Mouse (Mus musculus) intestine, postnatal 0 days (tissue): ENCODE results near the gene Arid3a. TPM values are rescaled to one million over a fixed set of nuclear protein-coding genes. Genes with fewer than 3 reads are reported as not detected.

Experiments
- ATAC-seq: fragments of 200-750 bp; cut with Nextera tagmentation; 2 replicates; pipeline ENCODE4 v1.8.0; 2017; ENCODE audit warnings: mild to moderate bottlenecking, moderate TSS enrichment, moderate library complexity
- H3K27ac ChIP-seq: fragments of 300-500 bp; sonication (generic); 2 replicates; pipeline ENCODE4 v1.5.1; 2014; ENCODE audit warnings: mild to moderate bottlenecking, low read depth, low read length, moderate library complexity
- H3K27me3 ChIP-seq: fragments of 300-500 bp; sonication (generic); replicated peaks from 2 replicates; pipeline ENCODE4 v1.6.1; 2014; ENCODE audit warnings: low read length, mixed read lengths; ENCODE audit not compliant: control insufficient read depth, insufficient read depth
- H3K36me3 ChIP-seq: fragments of 300-500 bp; sonication (generic); 2 replicates; pipeline ENCODE4 v1.6.1; 2014; ENCODE audit warnings: mild to moderate bottlenecking, moderate library complexity; ENCODE audit not compliant: control insufficient read depth, insufficient read depth
- H3K4me1 ChIP-seq: fragments of 300-500 bp; sonication (generic); replicated peaks from 2 replicates; pipeline ENCODE4 v1.6.1; 2014; ENCODE audit warnings: antibody characterized with exemption, low read length, mixed read lengths; ENCODE audit not compliant: control insufficient read depth, insufficient read depth
- H3K4me2 ChIP-seq: fragments of 300-500 bp; sonication (generic); replicated peaks from 2 replicates; pipeline ENCODE4 v1.6.1; 2014; ENCODE audit warnings: low read depth, mild to moderate bottlenecking, moderate library complexity
- H3K4me3 ChIP-seq: fragments of 300-500 bp; sonication (generic); 2 replicates; pipeline ENCODE4 v1.5.1; 2014; ENCODE audit warnings: low read depth, low read length
- H3K9ac ChIP-seq: fragments of 300-500 bp; sonication (generic); 2 replicates; pipeline ENCODE4 v1.6.1; 2014; ENCODE audit warnings: mild to moderate bottlenecking, low read depth, low read length
- H3K9me3 ChIP-seq: fragments of 300-500 bp; sonication (generic); 2 replicates; pipeline ENCODE4 v1.6.1; 2016; ENCODE audit warnings: mixed run types; ENCODE audit not compliant: control insufficient read depth
- CTCF ChIP-seq: sonication (generic); IDR thresholded peaks from 2 replicates; pipeline ENCODE4 v1.5.1; 2016; ENCODE audit warnings: low read depth, mild to moderate bottlenecking, control low read depth, antibody characterized with exemption, moderate library complexity
- WGBS: fragments of 180-500 bp; shearing (Covaris S2); extraction: QIAGEN DNeasy Blood & Tissue Kit; methylation state at CpG from one replicate; pipeline ENCODE4 v1.1.7; 2014; 5-methylcytosine and 5-hydroxymethylcytosine counted together
- polyA plus RNA-seq: library from polyadenylated mRNA; unstranded; fragments of >200 nt; fragmentation: Nextera tagmentation; extraction: Ambion mirVana; gene quantifications from 2 replicates; pipeline ENCODE4 v1.2.1, GENCODE M21; 2015

The Arid3a gene
- polyA plus RNA-seq, 1 experiment from 2014 or later: 8.7 TPM

DNA sequence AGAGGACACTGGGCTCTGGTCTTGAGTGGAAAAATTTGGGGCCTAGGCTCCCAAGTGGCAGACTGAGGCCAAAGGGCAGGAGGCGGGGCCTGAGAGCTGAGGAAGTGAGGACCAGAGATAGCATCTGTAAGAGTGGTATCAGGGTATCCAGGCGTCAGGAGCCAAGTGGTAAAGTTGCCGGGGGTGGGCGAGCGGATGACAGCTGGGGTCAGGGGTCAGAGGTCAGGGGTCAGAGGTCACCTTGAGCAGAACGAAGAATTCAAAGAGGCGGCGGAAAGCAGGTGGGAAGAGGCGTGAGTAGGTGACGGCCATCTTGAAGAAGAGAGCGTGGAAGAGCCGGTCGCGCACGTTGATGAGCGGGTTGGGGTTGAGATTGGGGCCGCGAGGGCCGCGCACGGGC lies 56.8 kb downstream of the Arid3a start:
- under 1% methylated on average over 11 of the region's 21 CpGs for WGBS
- TF ChIP-seq CTCF: no peak
- no peak for ATAC-seq
- Histone ChIP-seq H3K4me3 (peak overlapping the region; percentile 70), H3K27ac (peak overlapping the region; percentile 96), H3K36me3 (peaks cover 9% of the 10 kb centered on the region; the same call in 1 of the 2 replicates), H3K4me2 (peak overlapping the region; percentile 88), H3K4me1 (0 out of 2 replicates have a peak, but pooled peaks cover 5% of the 10 kb centered on the region), H3K9ac (peak overlapping the region; percentile 91), H3K27me3 (no peaks in the 10 kb centered on the region), H3K9me3 (no peaks in the 10 kb centered on the region)

DNA sequence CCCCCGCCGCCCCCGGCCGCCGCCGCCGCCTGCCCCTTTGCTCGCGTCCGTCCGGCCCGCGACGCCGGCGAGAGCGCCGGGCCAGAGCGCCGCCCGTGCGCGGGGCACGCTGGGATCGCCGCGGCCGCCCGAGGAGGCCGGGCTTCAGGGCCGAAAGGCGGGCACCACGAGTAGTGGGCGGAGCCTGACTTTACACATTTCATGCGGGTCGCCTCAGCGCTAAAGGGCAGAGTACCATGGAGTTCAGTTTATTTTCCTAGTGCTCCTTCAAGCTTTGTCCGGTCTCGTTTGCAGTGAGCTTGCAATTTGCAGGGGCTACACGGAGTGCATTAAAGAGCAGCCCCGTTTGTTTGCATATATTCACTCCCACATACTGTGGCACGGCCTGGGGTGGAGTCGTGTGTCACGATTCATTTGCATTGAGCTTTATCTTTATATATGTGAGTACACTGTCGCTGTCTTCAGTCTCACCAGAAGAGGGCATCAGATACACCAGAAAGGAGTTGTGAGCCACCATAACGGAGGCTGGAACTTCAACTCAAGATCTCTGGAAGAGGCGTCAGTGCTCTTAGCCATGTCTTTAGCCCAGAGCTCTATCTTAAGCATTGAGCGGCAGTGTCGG lies 57.5 kb downstream of the Arid3a start, which contains the start of gene Tmem259:
Tmem259 (minus strand) TSS at position 136 of the 622 bp plus-strand sequence.
- peak within 1 kb of the TSS; percentile 91 for H3K9ac ChIP-seq
- H3K27me3 ChIP-seq: no peaks in the 10 kb centered on the region
- ATAC-seq: peak; percentile 83
- H3K4me3 ChIP-seq: peak within 1 kb of the TSS; percentile 70
- peak within 1 kb of the TSS; percentile 96 for H3K27ac ChIP-seq
- H3K4me1 ChIP-seq: 0 out of 2 replicates have a peak, but pooled peaks cover 5% of the 10 kb centered on the region
- peak; percentile 86 for TF ChIP-seq CTCF
- H3K36me3 ChIP-seq: peaks cover 3% of the 10 kb centered on the region; the same call in 1 of the 2 replicates
- under 1% methylated on average over 47 of the region's 49 CpGs for WGBS
- H3K9me3 ChIP-seq: no peaks in the 10 kb centered on the region
- peak within 1 kb of the TSS; percentile 88 for H3K4me2 ChIP-seq

- ATAC-seq: peak; percentile 91
- H3K4me1 ChIP-seq: 0 out of 2 replicates have a peak, but pooled peaks cover 5% of the 10 kb centered on the region
Measured at GRCm38 (mm10) chr10:79984871-79985270, 58.0 kb downstream of the Arid3a start.

GRCm38 (mm10) chr10:79985334-79986231 lies 58.7 kb downstream of the Arid3a start:
- H3K4me2 ChIP-seq: peak overlapping the region; percentile 88
- no peaks in the 10 kb centered on the region for H3K9me3 ChIP-seq
- peak overlapping the region; percentile 70 for H3K4me3 ChIP-seq
- H3K9ac ChIP-seq: peak overlapping the region; percentile 67
- H3K36me3 ChIP-seq: no peaks in the 10 kb centered on the region
- no peak for ATAC-seq
- 0 out of 2 replicates have a peak, but pooled peaks cover 5% of the 10 kb centered on the region for H3K4me1 ChIP-seq
- 2% methylated on average over 35 of the region's 35 CpGs for WGBS
- H3K27ac ChIP-seq: peak overlapping the region; percentile 96
- H3K27me3 ChIP-seq: no peaks in the 10 kb centered on the region
- TF ChIP-seq CTCF: no peak

More at GRCm38 (mm10) chr10:79984871-79985270, 58.0 kb downstream of the Arid3a start:
- TF ChIP-seq CTCF: no peak
- Histone ChIP-seq H3K9me3 (no peaks in the 10 kb centered on the region), H3K27me3 (no peaks in the 10 kb centered on the region), H3K9ac (peak overlapping the region; percentile 91), H3K4me3 (peak overlapping the region; percentile 70), H3K27ac (peak overlapping the region; percentile 96), H3K4me2 (peak overlapping the region; percentile 88), H3K36me3 (no peaks in the 10 kb centered on the region)
- under 1% methylated on average over 22 of the region's 22 CpGs for WGBS

DNA sequence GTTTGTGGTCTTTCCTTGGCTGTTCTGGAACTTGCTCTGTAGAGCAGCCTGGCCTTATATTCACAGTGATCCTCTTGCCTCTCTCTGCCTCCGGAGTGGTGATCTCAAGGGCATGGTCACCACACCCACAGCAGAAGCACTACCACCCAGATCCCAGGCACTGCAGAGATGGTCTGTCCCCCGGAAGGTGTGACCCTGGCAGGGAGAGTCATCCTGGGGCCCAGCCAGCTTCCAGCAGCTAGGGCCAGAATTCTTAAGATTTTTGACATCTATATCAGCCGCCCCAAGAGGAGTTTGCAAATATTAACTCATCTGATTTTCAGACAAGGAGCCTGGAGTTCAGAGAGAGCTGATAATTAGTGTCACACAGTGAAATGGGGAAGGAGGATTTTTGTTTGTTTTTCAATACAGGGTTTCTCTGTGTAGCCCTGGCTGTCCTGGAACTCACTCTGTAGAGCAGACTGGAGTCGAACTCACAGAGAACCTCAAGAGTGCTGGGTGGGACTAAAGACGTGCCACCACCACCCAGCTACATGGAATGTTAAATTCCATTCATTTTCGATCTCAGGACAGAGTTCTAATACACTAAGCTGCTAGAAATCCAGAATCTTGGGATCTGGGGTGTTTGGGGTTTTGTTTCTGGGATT lies 59.5 kb downstream of the Arid3a start:
- 10% methylated on average over 6 of the region's 6 CpGs for WGBS
- TF ChIP-seq CTCF: no peak
- ATAC-seq: no peak
- peak overlapping the region; percentile 67 for H3K9ac ChIP-seq
- H3K27me3 ChIP-seq: no peaks in the 10 kb centered on the region
- peak overlapping the region; percentile 88 for H3K4me2 ChIP-seq
- no peaks in the 10 kb centered on the region for H3K9me3 ChIP-seq
- H3K4me1 ChIP-seq: 0 out of 2 replicates have a peak, but pooled peaks cover 5% of the 10 kb centered on the region
- no peaks in the 10 kb centered on the region for H3K36me3 ChIP-seq
- peak overlapping the region; percentile 70; the same call in 1 of the 2 replicates for H3K4me3 ChIP-seq
- H3K27ac ChIP-seq: peak overlapping the region; percentile 96
